Mouse (Mus musculus): ENCODE data around the gene Znrf2. TPM values are rescaled to one million over a fixed set of nuclear protein-coding genes. Genes with fewer than 3 reads are reported as not detected.

Znrf2 gene
- total RNA-seq, 1 experiment from 2014 or later = 62.5 TPM

Other genes with a start within 250 kb of the Znrf2 start
- gene Plekha8, start 221.8 kb upstream of the Znrf2 start, total RNA-seq (2017) = 3.8 and 4.5 TPM in 2 replicates
- 0.44 and 0.96 TPM in 2 replicates for gene Fkbp14, start 219.6 kb upstream of the Znrf2 start, total RNA-seq (2017)
- 0.39 and 1.8 TPM in 2 replicates for gene Mturn, start 135.3 kb upstream of the Znrf2 start, total RNA-seq (2017)
- 3.2 and 3.5 TPM in 2 replicates for gene Nod1, start 155.7 kb downstream of the Znrf2 start, total RNA-seq (2017)
- 29.9 and 32.4 TPM in 2 replicates for gene Ggct, start 176.0 kb downstream of the Znrf2 start, total RNA-seq (2017)
- gene Gars, start 221.1 kb downstream of the Znrf2 start, total RNA-seq (2017) = 116 and 130 TPM in 2 replicates

Data from common myeloid progenitor, adult 5-6 weeks (primary cell).